Mouse (Mus musculus) urinary bladder, postnatal 25 days (tissue): ENCODE results near the gene D430041D05Rik.
A peak's percentile ranks its signal among the peaks of the same experiment; 100 is the strongest.

Experiments used
- DNase-seq: peaks from one replicate; pipeline ENCODE4 v3.0.0; 2022; ENCODE audit warnings: low spot score

The D430041D05Rik gene

GRCm38 (mm10) chr2:104150608-104151397 is 260.0 kb downstream of the D430041D05Rik start:
- DNase-seq, result no peak

GRCm38 (mm10) chr2:104147910-104148561 is 262.8 kb downstream of the D430041D05Rik start:
- no peak for DNase-seq

- no peak for DNase-seq
Measured at GRCm38 (mm10) chr2:104145983-104146382, 264.8 kb downstream of the D430041D05Rik start.

GRCm38 (mm10) chr2:104144004-104144403 is 266.8 kb downstream of the D430041D05Rik start:
- no peak for DNase-seq

- DNase-seq, result no peak
Measured at GRCm38 (mm10) chr2:104142140-104142539, 268.7 kb downstream of the D430041D05Rik start.

- no peak for DNase-seq
Measured at GRCm38 (mm10) chr2:104135920-104136319, 274.9 kb downstream of the D430041D05Rik start.

GRCm38 (mm10) chr2:104134150-104135056 is 276.4 kb downstream of the D430041D05Rik start:
- peak; percentile 47 for DNase-seq

- no peak for DNase-seq
Measured at GRCm38 (mm10) chr2:104133042-104133810, 277.6 kb downstream of the D430041D05Rik start.

GRCm38 (mm10) chr2:104132266-104132859 is 278.4 kb downstream of the D430041D05Rik start:
- DNase-seq, result no peak

GRCm38 (mm10) chr2:104130969-104131368 is 279.8 kb downstream of the D430041D05Rik start:
- no peak for DNase-seq

GRCm38 (mm10) chr2:104130165-104130564 is 280.6 kb downstream of the D430041D05Rik start:
- no peak for DNase-seq

GRCm38 (mm10) chr2:104128803-104129531 is 281.8 kb downstream of the D430041D05Rik start:
- DNase-seq, result no peak

GRCm38 (mm10) chr2:104124071-104124470 is 286.7 kb downstream of the D430041D05Rik start:
- no peak for DNase-seq

- no peak for DNase-seq
Measured at GRCm38 (mm10) chr2:104123540-104123939, 287.3 kb downstream of the D430041D05Rik start.

GRCm38 (mm10) chr2:104122505-104123378 is 288.1 kb downstream of the D430041D05Rik start, which contains the start of gene A930018P22Rik:
Gene A930018P22Rik (plus strand): TSS chr2:104122769.
- peak; percentile 88 for DNase-seq

- no peak for DNase-seq
Measured at GRCm38 (mm10) chr2:104121681-104122504, 288.9 kb downstream of the D430041D05Rik start.

GRCm38 (mm10) chr2:104120312-104120711 is 290.5 kb downstream of the D430041D05Rik start:
- DNase-seq, result no peak

- DNase-seq, result no peak
Measured at GRCm38 (mm10) chr2:104119097-104119496, 291.7 kb downstream of the D430041D05Rik start.
